Mouse (Mus musculus) brain, embryonic 14.5 days (tissue): ENCODE data around the gene Tlcd2.

Source experiments
- CTCF ChIP-seq: fragments of 200-500 bp; IDR thresholded peaks from 2 replicates; pipeline ENCODE4 v1.5.1; 2012; ENCODE audit warnings: inconsistent platforms, mild to moderate bottlenecking, moderate library complexity, borderline replicate concordance; ENCODE audit not compliant: insufficient read depth, insufficient read length; ENCODE audit errors: extremely low read depth
- POLR2A ChIP-seq: fragments of 200-500 bp; IDR thresholded peaks from 2 replicates; pipeline ENCODE4 v1.6.1; 2012; ENCODE audit warnings: mild to moderate bottlenecking, inconsistent platforms, borderline replicate concordance; ENCODE audit not compliant: poor library complexity, insufficient read depth, insufficient read length, severe bottlenecking; ENCODE audit errors: extremely low read depth

DNA sequence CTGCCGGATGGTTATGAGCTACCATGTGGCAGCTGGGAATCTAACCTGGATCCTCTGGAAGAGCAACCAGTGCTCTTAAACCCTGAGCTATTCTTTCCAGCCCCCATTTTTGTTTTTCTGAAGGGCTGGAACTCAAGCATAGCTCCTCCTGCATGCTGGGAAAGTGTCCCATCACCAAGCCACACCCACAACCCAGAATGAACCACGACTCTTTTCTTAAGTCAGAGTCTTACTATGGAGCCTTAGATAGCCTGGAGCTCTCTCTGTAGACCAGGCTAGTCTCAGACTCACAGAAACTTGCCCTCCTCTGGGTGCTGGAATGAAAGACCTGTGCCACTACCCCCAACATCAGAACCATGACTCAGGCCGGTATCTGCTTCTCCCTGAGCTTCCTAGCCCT lies 12.9 kb upstream of the Tlcd2 start:
- TF ChIP-seq CTCF: no peak
- no peak for TF ChIP-seq POLR2A
